Mouse (Mus musculus) bone marrow macrophage, adult 2 months (primary cell): ENCODE data around the gene Sltm.

Experiments
- CTCF ChIP-seq: IDR thresholded peaks from 2 replicates; pipeline ENCODE4 v1.5.1; 2012; ENCODE audit warnings: low read depth, mild to moderate bottlenecking, low read length, moderate library complexity
- POLR2A ChIP-seq: IDR thresholded peaks from 2 replicates; pipeline ENCODE4 v1.6.1; 2012; ENCODE audit warnings: mild to moderate bottlenecking, low read depth, low read length, borderline replicate concordance

DNA sequence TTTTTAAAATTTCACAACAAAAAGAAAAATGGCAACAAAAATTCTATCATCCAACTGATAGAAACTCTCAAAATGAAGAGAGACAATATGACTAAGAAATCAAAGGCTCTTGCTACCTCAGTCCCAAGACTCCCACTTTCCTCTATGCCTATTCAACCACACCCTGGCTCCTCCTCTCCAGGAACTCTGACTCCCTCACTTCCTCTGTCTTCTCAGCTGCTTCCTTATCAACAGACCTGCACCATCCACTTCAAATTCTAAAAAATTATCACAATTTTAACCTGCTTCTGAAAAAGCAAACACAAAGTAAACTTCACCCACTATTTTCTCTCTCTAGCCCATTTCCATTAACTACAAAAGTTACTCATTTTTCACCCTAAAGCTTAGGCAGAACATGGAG, 45.6 kb upstream of the Sltm start:
- TF ChIP-seq POLR2A, result no peak
- TF ChIP-seq CTCF, result no peak
